Mouse (Mus musculus): Measurements from ENCODE around the gene Rplp1.

Rplp1 gene

DNA sequence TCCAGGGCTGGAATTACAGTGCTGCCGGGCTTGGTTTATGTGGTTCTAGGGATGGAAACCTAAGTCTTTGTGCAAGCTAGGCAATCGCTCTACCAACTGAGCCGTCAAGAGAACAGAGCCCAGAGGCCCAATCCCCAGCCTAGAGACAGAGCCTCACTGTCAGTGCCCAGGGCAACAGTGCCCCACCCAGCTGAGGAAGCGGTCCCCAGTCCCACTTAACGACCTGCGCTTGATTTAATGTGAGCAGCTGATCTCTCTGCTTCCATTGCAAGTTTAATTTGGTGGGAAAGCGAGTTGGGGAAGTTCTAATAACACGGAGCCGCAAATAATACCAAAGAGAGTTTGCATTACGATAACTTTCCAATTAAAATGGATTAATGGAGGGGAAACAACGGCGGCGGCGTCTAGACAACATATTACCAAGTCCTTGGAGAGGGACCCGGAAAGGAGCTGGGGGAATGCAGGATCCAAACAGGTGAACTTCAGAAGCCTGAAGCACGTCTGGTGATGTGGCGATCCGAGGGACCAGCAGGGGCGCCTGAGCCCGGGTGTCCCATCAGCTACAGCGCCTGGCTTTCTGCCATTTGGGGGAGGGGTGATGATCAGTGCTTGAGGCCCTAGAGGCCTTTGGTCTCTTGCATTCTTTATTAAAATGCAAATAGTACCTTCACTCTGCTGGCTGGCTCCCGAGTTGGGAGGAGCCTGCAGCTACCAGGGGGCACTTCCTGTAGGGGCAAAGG is 36.8 kb downstream of the Rplp1 start:
- DNase-seq (ENCODE audit: low spot score), result no peak

DNA sequence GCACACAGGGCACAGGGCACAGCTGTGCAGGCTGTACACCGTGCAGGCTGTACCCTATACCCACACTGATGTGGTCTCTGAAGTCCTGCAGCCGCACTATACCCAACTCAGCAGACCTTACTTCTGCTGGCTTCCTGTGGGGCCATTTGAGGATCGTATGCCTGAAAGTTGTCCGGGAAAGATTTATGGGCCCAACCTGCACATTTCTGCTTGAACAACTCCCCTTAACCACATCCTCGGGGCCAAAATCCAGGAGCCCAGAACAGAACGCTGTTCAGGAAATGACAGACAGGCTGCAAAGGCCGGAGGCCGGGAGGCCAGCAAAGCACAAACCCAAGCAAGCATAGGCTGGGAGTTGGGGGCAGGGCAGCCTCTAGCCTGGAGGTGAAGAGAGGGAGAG is 41.0 kb downstream of the Rplp1 start:
- DNase-seq (ENCODE audit: low spot score), result no peak

GRCm38 (mm10) chr9:61872246-61872941 is 41.9 kb downstream of the Rplp1 start:
- peak; percentile 32 for DNase-seq (ENCODE audit: low spot score)

DNA sequence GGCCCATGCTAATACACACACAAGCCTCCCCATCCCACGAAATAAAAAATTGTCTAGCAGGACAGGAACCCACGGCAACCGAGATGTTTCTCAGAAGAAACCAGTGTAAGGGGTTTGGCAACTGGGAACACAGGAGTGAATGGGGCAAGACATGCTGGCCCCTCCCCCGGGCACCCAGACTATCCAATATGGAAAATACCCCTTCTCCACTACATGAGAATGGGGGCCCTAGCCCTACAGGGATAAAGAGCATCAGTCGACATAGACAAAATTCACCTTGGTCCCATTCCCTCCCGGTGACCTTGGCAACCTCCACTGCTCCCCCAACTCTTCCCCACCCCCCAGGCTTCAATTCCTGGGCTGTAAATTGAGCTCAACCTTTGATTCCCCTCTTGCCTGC is 42.5 kb downstream of the Rplp1 start:
- DNase-seq (ENCODE audit: low spot score), result no peak

DNA sequence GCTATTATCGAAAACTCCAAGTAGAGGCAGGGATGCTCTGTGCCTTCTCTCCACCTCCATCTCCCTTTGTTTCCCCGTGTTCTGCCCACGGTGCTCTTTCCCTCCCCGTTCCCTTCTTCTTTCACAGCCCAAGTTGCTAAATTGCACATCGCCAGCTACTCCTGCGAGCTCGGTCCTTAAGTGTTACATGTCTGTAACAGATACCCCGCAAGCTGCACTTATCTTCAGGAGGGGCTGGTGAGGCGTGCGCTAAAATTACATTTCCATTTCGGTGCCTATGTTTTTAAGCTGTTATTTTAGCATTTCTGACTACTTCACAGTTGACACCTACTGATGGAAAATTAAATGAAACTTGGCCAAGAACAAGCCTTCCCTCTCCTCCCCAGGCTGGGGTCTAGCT is 46.7 kb downstream of the Rplp1 start:
- DNase-seq (ENCODE audit: low spot score), result peak; percentile 23
